Mouse (Mus musculus): ENCODE results near the gene Selenoo. TPM values are rescaled to one million over a fixed set of nuclear protein-coding genes. Genes with fewer than 3 reads are reported as not detected.

Gene Selenoo
- polyA plus RNA-seq, 1 experiment from 2014 or later: 21.0 TPM

DNA sequence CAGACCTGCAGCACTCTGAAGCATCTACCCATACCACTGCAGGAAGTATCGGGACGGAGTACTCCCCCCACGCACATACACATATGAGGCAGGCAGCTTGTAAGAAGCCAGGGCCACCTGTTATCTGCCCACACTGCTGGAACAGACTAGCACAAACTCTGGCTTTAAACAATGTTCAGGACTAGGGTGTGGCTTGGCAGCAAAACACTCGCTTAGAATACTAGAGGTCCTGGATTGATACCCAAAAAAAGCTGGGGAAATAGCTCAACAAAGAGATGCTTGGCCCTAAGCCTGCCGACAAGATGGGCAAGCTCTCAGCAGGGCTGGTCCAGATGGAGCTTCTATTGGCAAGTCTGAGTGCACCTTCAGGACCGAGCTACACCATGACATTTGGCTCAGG, 25.3 kb upstream of the Selenoo start:
- ATAC-seq (ENCODE audit: insufficient number of reproducible peaks, insufficient read depth, low FRiP score, low TSS enrichment): no peak
- H3K4me3 ChIP-seq: no peak overlapping the region
- WGBS: 73% methylated on average over 6 of the region's 6 CpGs
- H3K9ac ChIP-seq: no peak overlapping the region
- H3K4me1 ChIP-seq: peaks cover 6% of the 10 kb centered on the region; the same call in 1 of the 2 replicates
- no peaks in the 10 kb centered on the region for H3K9me3 ChIP-seq
- no peak overlapping the region for H3K27ac ChIP-seq
- H3K27me3 ChIP-seq: peaks cover 76% of the 10 kb centered on the region
- no peak overlapping the region for H3K4me2 ChIP-seq (replicated peaks)
- no peaks in the 10 kb centered on the region for H3K36me3 ChIP-seq

DNA sequence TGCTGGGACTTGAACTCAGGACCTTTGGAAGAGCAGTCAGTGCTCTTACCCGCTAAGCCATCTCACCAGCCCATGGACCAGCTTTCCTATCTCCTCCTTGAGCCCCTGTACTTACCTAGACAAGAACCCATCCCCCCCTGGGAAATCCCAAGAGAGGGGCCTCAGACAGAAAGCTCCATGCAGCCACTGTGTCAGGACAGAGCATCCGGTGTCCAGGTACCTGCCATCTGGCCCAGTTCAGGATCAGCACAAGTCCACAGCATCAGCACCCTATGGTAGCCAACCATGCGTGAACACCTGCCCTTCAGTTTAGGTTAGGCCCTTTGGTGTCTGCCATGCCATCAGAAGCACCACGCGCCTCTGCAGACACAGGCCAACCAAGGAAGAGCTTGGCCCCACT, 24.0 kb upstream of the Selenoo start:
- Histone ChIP-seq H3K4me2 (replicated peaks) (no peak overlapping the region), H3K4me1 (peaks cover 6% of the 10 kb centered on the region; the same call in 1 of the 2 replicates), H3K4me3 (no peak overlapping the region), H3K9ac (no peak overlapping the region), H3K27ac (no peak overlapping the region), H3K27me3 (peaks cover 76% of the 10 kb centered on the region), H3K36me3 (no peaks in the 10 kb centered on the region), H3K9me3 (no peaks in the 10 kb centered on the region)
- 88% methylated on average over 5 of the region's 5 CpGs for WGBS
- no peak for ATAC-seq (ENCODE audit: insufficient number of reproducible peaks, insufficient read depth, low FRiP score, low TSS enrichment)

DNA sequence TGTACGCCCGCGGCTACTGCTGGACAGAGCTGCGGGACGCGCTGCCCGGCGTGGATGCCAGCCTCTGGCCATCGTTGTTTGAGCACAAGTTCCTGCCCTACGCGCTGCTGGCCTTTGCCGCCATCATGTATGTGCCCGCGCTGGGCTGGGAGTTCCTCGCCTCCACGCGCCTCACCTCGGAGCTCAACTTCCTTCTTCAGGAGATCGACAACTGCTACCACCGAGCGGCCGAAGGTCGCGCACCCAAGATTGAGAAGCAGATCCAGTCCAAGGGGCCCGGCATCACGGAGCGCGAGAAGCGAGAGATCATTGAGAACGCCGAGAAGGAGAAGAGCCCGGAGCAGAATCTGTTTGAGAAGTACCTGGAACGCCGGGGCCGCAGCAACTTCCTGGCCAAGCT, 21.3 kb upstream of the Selenoo start:
- H3K27me3 ChIP-seq: peaks cover 58% of the 10 kb centered on the region
- no peak overlapping the region for H3K27ac ChIP-seq
- ATAC-seq (ENCODE audit: insufficient number of reproducible peaks, insufficient read depth, low FRiP score, low TSS enrichment): no peak
- peak overlapping the region; percentile 21; the same call in 1 of the 2 replicates for H3K4me2 ChIP-seq (replicated peaks)
- H3K9me3 ChIP-seq: no peaks in the 10 kb centered on the region
- peaks cover 6% of the 10 kb centered on the region; the same call in 1 of the 2 replicates for H3K4me1 ChIP-seq
- 32% methylated on average over 35 of the region's 35 CpGs for WGBS
- 0 out of 2 replicates have a peak overlapping the region, but pooled peaks have one; percentile 2 for H3K4me3 ChIP-seq
- no peak overlapping the region for H3K9ac ChIP-seq
- no peaks in the 10 kb centered on the region for H3K36me3 ChIP-seq

DNA sequence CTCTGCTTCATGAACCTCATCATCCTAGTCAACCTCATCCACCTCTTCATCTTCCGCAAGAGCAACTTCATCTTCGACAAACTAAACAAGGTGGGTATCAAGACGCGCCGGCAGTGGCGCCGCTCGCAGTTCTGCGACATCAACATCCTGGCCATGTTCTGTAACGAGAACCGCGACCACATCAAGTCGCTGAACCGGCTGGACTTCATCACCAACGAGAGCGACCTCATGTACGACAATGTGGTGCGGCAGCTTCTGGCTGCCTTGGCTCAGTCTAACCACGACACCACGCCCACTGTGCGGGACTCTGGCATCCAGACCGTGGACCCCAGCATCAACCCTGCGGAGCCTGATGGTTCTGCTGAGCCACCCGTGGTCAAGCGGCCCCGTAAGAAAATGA, 20.7 kb upstream of the Selenoo start:
- Histone ChIP-seq H3K4me2 (replicated peaks) (0 out of 2 replicates have a peak overlapping the region, but pooled peaks have one; percentile 2), H3K9me3 (no peaks in the 10 kb centered on the region), H3K27ac (no peak overlapping the region), H3K36me3 (no peaks in the 10 kb centered on the region), H3K4me1 (peaks cover 6% of the 10 kb centered on the region; the same call in 1 of the 2 replicates), H3K9ac (no peak overlapping the region), H3K27me3 (peaks cover 57% of the 10 kb centered on the region), H3K4me3 (no peak overlapping the region)
- ATAC-seq (ENCODE audit: insufficient number of reproducible peaks, insufficient read depth, low FRiP score, low TSS enrichment): no peak
- WGBS: 33% methylated on average over 26 of the region's 26 CpGs

DNA sequence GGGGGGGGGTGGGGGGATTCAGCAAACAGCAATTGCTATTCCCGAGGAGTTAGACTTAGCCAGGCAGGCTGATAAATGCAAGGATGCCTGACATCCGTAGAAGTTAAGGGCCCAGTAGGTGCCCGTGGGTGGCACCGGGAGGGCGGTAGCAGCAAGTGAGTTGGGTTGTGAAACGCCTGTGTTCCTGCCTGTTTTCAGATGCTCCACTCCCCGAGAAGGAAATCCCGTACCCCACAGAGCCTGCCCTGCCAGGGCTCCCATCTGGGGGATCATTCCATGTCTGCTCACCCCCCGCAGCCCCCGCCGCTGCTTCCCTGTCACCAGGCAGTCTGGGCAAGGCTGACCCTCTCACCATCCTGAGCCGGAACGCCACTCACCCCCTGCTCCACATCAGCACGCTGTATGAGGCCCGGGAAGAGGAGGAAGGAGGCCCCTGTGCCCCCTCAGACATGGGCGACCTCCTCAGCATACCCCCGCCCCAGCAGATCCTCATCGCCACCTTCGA, 19.5 kb upstream of the Selenoo start:
- Histone ChIP-seq H3K27ac (no peak overlapping the region), H3K36me3 (no peaks in the 10 kb centered on the region), H3K9ac (no peak overlapping the region), H3K4me1 (peaks cover 7% of the 10 kb centered on the region), H3K4me3 (no peak overlapping the region), H3K27me3 (peaks cover 55% of the 10 kb centered on the region), H3K4me2 (replicated peaks) (no peak overlapping the region), H3K9me3 (no peaks in the 10 kb centered on the region)
- WGBS: 72% methylated on average over 19 of the region's 19 CpGs
- no peak for ATAC-seq (ENCODE audit: insufficient number of reproducible peaks, insufficient read depth, low FRiP score, low TSS enrichment)

DNA sequence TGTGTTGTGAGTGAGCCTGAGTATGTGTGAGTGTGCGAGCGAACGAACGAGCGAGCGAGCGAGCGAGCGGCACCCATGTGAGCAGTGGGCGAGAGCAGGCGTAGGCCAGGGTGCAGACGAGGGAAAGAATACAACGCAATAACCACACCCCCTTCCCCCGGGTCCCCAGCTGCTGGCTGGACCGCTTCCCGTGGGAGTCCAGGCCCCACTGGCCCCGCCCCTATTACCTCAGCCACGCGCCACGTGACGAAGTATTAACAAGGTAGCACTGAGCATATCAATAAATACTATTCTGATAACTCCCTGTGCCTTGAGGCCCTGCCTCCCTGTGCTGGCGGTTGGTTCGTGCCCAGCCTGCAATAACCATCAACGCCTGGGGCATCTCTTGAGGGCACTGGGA, 18.3 kb upstream of the Selenoo start:
- H3K27ac ChIP-seq: no peak overlapping the region

DNA sequence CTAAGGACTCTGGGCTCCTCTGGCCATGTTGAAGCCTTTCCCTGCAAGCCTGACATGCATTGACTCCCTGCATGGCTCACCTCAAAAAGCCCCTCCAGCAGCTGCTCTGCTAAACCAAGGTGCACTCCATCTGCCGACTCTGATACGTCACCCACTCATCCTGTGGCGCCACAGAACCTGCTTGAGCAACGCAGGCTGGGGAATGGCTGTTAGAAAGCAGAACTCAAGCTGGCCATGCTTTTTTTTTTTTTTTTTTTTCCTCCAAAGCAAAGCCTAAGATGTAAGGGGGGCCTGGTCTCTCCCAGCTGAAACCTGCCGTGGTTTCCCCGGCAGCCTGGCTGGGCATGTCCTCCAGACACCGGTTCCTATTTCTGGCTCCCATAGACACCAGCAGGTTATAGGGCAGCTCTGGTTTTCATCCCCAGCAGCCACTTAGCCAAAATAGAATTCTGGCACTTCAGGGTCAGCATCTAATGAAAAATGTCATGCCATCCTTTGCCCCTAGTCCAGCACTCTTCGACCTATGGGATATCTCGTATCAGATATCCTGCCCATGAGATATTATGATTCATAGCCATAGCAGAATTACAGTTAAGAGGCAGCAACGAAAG, 14.8 kb upstream of the Selenoo start:
- no peak overlapping the region for H3K27ac ChIP-seq
- peaks cover 33% of the 10 kb centered on the region for H3K4me1 ChIP-seq
- no peaks in the 10 kb centered on the region for H3K36me3 ChIP-seq
- ATAC-seq (ENCODE audit: insufficient number of reproducible peaks, insufficient read depth, low FRiP score, low TSS enrichment): no peak
- no peak overlapping the region for H3K4me2 ChIP-seq (replicated peaks)
- 74% methylated on average over 10 of the region's 10 CpGs for WGBS
- H3K27me3 ChIP-seq: peaks cover 17% of the 10 kb centered on the region
- no peak overlapping the region for H3K4me3 ChIP-seq
- H3K9me3 ChIP-seq: no peaks in the 10 kb centered on the region
- H3K9ac ChIP-seq: no peak overlapping the region

More for the DNA sequence above, 18.3 kb upstream of the Selenoo start:
- Histone ChIP-seq H3K9ac (no peak overlapping the region), H3K36me3 (no peaks in the 10 kb centered on the region), H3K9me3 (no peaks in the 10 kb centered on the region), H3K4me2 (replicated peaks) (no peak overlapping the region), H3K4me3 (no peak overlapping the region), H3K4me1 (peaks cover 17% of the 10 kb centered on the region), H3K27me3 (peaks cover 52% of the 10 kb centered on the region)
- 80% methylated on average over 24 of the region's 24 CpGs for WGBS
- no peak for ATAC-seq (ENCODE audit: insufficient number of reproducible peaks, insufficient read depth, low FRiP score, low TSS enrichment)

DNA sequence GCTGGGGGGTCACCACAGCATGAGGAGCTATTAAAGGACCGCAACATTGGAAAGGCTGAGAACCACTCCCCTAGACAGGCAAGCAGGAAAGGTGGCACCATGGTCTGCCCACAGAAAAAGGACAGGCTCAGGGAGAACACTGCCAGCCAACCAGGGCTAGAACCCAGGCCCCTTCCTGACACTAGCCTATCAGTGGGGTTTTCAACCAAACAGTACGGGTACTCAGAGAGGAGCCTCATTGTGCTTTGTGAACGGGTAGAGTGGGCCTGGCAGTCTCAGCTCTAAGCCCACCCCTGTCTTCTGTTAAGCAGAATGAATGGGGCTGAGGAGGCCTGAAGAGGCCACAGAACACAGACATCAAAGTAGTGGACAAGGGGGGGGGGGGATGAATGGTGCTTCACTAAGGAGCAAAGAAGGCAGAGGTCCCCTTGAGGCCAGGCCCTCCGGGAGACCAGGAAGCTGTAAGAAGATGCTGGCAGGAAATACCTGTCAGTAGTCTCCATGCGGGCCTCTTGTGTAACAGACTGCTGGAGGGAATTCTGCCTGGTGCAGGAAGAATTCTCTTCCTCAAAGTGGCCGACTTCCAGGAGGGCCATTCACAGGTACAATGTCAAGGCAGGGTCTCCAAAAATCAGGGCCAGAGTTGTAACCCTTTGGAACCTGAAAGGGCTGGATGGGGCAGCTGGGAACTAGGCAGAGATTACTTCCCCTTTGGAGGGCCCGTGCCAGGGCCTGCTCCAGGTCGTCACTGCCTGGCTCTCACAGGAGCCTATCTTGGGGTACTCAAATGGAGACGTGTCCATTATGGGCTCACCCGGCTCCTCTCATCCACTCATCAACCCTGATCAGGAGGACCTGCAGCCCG, 14.0 kb upstream of the Selenoo start, which contains the start of gene Trabd:
Trabd (plus strand) TSS at position 512 of the 865 bp plus-strand sequence.
- WGBS: 15% methylated on average over 11 of the region's 11 CpGs
- Histone ChIP-seq H3K4me1 (peaks cover 33% of the 10 kb centered on the region), H3K4me3 (peak within 1 kb of the TSS; percentile 89), H3K9ac (peak within 1 kb of the TSS; percentile 94), H3K4me2 (replicated peaks) (peak within 1 kb of the TSS; percentile 92), H3K27me3 (peaks cover 9% of the 10 kb centered on the region), H3K36me3 (no peaks in the 10 kb centered on the region), H3K9me3 (no peaks in the 10 kb centered on the region), H3K27ac (peak within 1 kb of the TSS; percentile 84)
- peak; percentile 10; the same call in 1 of the 2 replicates for ATAC-seq (ENCODE audit: insufficient number of reproducible peaks, insufficient read depth, low FRiP score, low TSS enrichment)

DNA sequence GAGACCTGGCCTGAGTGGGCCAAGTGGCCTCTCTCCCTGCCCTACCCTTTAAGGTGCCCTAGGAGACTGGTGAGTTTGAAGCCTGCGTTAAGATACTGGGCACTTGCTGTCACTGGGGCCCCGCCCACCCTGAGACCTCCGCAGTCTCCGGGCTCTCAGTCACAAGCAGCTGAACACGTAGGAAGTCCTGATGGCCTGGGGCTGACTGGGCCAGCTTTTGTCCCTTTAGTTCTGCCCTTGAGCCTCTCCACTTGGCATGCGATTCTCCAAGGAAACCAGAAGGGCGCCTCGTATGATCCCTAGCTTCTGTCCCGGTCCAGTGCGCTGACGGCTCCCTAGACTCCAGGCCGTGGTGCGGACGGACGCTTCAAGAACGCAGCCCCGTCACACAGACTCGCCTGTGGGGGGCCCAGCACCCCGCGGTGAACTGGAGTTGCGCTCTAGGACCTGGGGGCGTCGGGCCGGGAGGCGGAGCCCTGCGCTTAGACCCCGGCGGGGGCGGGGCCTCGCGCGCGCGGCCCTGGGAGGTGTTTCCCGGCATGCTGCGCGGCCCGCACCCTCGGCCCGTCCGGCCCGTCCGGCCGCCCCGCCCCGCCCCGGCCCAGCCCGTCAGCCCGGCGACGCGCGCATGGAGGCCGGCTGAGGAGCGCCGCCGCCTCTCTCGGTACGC, 13.3 kb upstream of the Selenoo start:
- Histone ChIP-seq H3K9ac (peak overlapping the region; percentile 94), H3K4me3 (peak overlapping the region; percentile 89), H3K27me3 (peaks cover 3% of the 10 kb centered on the region; the same call in 1 of the 2 replicates), H3K27ac (peak overlapping the region; percentile 84), H3K36me3 (no peaks in the 10 kb centered on the region), H3K9me3 (no peaks in the 10 kb centered on the region), H3K4me2 (replicated peaks) (peak overlapping the region; percentile 92), H3K4me1 (peaks cover 33% of the 10 kb centered on the region)
- WGBS: 1% methylated on average over 52 of the region's 59 CpGs
- peak; percentile 88 for ATAC-seq (ENCODE audit: insufficient number of reproducible peaks, insufficient read depth, low FRiP score, low TSS enrichment)

DNA sequence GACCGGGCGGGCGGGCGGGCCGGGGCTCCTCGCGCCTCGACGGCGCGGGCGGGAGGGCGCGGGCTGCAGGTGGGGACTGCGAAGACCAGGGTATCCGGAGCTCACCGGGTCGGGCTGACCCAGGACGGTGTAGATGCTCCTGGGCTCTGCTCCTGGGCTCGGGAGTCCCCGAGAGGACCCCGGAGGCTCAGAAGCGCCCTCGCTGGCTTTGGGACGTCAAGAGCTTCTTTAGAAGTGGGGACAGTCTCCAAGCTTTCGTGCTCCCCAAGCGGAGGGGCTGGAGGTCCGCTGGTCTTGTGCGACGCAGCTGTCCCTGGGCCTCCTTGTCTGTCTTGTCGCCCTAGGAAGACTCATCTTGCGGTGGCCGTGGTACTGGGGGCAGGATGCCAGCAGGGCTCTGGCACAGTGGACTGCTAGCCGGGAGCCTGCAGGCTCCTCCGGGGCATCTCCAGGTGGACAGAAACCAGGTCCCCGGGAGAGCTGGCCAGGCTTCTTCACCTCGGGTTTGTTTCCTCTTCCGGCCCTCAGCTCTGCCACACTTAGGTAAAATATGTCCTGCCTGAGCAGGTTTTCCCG, 12.6 kb upstream of the Selenoo start:
- Histone ChIP-seq H3K9me3 (no peaks in the 10 kb centered on the region), H3K36me3 (peaks cover 2% of the 10 kb centered on the region; the same call in 1 of the 2 replicates), H3K4me1 (peaks cover 33% of the 10 kb centered on the region), H3K4me2 (replicated peaks) (peak overlapping the region; percentile 92), H3K27me3 (no peaks in the 10 kb centered on the region), H3K9ac (peak overlapping the region; percentile 94), H3K27ac (peak overlapping the region; percentile 84), H3K4me3 (peak overlapping the region; percentile 89)
- ATAC-seq (ENCODE audit: insufficient number of reproducible peaks, insufficient read depth, low FRiP score, low TSS enrichment): peak; percentile 62
- under 1% methylated on average over 27 of the region's 39 CpGs for WGBS

Measured in embryonic facial prominence, embryonic 12.5 days (tissue).